Mouse (Mus musculus) lung, adult 2 months (tissue): ENCODE data around the gene Dcst2.

Experiments used
- CTCF ChIP-seq: fragments of 200-500 bp; IDR thresholded peaks from 2 replicates; pipeline ENCODE4 v1.5.1; 2011; ENCODE audit warnings: mild to moderate bottlenecking, low read length, control low read depth; ENCODE audit not compliant: insufficient read depth
- POLR2A ChIP-seq: fragments of 200-500 bp; IDR thresholded peaks from 2 replicates; pipeline ENCODE4 v1.6.1; 2011; ENCODE audit warnings: low read depth, mild to moderate bottlenecking, control low read depth, low read length, borderline replicate concordance; ENCODE audit errors: extremely low read depth

GRCm38 (mm10) chr3:89327371-89327870 is 34.4 kb upstream of the Dcst2 start:
- TF ChIP-seq POLR2A (no peak), CTCF (no peak)
